Mouse (Mus musculus): ENCODE results near the gene Mvd.
A peak's percentile ranks its signal among the peaks of the same experiment; 100 is the strongest.

The Mvd gene

DNA sequence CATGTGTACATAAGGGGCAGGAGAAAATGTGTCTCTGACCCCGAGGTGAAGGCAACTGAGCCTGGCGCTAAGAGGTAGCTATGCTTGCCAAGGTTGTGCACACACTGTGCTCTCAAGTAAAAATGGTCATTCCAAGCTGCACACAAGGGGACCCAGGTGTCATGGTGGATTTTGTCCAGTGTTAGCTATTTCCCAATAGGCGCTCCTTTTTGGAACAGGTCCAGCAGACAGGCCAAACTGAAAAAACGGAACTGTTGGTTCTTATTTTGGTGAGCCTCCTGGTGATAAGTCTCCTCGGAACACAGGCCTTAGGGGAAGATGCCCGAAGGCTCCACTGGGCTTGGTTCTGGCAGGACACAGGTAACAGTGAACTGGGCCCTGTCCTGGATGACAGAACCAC lies 11.2 kb upstream of the Mvd start:
- DNase-seq: no peak

DNA sequence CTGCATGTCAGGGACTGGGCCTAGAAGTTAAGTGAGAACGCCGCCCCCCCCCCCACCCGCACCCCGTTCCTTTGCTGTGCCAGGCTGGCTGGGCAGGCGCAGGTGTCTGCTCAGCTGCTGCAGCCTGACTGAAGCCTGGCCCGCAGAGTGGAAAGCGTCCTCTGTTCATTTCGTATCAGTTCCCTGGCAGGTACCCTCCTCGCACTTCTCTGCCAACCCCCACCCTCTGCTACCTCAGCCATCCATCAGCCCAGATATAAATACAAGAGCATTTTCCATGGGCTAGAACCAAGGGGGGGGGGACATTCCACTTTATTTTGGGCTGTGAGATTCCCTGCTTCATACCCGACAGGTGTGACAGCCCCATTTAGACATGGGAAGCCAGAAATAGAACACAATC lies 8.9 kb upstream of the Mvd start:
- no peak for DNase-seq

DNA sequence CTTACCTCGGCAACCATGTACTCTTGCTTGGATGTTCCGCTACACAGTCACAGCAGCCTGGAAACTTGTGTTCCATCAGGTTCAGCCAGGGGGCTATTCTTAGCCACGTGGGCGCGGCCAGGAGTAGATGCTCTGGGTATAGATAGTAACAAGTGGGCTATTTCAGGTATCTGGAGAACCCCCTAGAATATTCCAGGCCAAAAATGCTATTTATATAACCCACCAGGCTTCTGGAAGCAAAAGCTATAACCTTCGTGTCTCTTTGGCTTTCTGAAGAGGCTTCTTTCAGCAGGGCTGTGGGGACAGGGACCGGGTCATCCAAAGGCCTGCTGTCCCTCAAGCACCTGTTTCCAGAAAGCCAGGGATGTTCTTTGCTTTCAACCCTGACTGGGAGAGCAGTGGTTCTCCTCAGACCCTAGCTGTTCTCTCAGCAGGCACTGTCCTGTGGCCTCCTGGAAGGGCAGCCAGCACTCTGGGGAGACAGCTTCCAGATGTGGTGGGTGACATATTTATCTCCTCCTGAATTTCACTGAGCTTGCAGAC lies 8.0 kb upstream of the Mvd start:
- no peak for DNase-seq

DNA sequence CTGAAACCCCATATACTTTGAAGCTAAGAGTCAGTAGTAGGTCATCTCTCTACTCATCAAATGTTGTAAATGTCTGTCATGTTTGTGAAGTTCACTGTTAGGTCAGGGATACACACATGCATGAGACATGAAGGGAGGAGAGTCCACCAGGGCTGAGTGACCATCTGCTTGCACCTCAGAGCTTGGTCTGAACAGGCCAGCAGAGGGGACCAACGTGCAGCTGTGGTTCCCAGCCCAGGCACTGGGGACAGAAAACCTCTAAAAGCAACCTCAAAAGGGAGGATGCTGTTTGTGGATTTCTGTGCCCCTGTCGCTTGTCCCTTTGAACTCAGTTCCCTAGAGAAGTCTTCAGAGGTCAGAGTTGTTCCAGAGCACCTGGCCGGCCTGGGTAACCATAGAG lies 2.0 kb upstream of the Mvd start:
- no peak for DNase-seq

DNA sequence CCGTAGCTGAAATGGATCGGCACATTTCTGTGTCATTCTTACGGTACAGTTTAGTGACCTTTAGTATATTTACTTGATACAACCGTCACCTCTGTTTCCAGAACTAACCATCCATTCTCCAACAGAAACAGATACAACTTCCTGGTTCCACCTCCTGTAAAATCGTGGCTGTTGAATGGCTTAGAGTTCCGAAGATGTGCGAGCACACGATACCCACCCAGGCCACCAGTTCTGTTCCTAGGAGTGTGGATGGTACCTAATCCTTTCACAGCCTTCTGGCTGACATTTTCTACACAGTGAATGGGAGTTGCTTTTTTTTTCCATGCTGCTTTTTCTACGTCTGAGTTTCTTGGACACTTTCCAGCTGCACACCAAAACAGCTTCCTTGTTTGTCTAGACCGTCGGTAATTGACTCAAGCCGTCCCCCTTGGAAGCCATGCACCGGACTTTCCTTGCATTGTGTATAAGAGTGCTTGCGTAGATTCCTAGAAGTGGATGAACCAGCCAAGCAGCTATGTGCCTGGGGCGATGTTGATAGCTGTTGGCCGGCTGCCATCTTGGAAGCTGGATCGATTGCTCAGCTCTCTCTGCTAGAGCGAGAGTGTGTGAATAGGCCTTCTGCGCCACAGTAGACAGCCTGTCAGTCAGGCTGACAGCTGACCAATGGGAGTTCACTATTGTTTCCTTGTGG lies 981 bp upstream of the Mvd start:
- peak; percentile 59 for DNase-seq

DNA sequence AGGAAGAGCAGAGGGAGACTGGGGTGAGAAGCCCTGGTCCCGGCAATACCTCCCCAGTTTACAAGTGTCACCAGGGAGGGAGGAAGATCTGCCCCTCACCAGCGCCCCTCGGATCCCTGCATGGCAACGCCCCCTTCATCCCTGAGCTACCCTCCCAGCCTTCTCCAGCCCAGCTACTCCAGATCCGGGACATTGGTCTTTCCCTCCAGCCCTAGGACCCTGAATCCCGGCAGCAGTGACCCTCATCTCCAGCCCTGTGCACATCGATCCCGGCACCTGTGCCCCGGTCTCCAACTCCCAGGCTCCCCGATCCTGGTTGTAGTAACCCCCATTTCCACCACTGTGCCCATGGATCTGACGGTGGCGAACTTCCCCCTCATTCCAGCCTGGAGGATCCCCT lies 441 bp downstream of the Mvd start:
- peak; percentile 30 for DNase-seq

DNA sequence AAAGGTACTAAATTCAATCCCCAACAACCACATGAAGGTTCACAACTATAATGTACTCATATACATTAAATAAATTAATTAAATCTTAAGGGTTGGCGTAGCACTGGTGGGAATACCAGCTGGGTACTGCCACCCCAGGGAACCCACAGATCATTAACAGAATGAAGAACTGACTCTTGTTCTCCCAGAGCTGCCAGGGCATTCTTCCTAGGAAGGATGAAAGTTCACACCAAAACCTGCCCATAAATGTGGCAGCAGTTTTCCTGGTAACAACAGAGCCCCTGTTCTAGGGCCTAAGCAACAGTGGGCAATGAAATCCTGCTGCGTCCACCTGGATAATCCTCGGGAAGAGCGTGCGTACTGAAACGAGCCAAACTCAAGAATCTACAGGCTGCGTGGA lies 866 bp downstream of the Mvd start:
- no peak for DNase-seq

DNA sequence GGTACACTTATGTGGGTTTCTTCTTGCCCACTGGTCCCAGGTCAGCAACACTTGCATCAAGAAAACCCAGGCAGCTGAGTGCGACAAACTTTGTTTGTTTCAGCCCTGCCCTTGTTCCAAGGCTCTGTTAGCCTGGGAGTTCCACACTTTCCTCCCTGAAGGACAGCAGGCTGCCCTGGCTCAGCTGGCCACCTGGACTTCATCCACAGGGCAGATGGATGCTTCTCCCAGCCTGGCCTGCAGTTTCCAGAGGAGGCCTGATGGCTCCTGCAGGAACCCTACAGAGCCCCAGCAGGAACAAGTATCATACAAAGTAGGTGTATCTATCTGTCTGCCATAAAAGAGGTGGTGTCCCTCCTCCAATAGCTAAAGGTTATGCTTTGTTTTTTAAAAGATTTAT lies 1.9 kb downstream of the Mvd start:
- DNase-seq: no peak

DNA sequence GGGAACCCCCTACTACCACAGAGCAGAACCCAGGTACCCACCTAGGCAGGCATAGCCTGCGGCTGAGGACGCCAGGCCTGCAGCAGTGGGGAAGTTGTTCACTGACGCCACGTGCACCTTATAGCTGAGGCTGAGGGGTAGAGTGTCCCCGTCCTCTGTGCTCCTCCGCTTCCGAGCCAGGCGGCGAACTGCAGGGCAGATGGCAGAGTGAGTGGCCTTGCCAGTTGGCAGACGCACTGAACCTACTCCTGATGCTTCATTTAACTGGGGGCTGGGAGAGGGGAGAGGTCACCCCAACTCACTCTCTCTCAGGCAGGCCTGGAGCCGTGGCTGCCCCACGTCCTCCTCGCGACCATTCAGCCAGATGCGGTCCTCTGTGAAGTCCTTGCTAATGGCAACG lies 3.9 kb downstream of the Mvd start:
- DNase-seq: no peak

DNA sequence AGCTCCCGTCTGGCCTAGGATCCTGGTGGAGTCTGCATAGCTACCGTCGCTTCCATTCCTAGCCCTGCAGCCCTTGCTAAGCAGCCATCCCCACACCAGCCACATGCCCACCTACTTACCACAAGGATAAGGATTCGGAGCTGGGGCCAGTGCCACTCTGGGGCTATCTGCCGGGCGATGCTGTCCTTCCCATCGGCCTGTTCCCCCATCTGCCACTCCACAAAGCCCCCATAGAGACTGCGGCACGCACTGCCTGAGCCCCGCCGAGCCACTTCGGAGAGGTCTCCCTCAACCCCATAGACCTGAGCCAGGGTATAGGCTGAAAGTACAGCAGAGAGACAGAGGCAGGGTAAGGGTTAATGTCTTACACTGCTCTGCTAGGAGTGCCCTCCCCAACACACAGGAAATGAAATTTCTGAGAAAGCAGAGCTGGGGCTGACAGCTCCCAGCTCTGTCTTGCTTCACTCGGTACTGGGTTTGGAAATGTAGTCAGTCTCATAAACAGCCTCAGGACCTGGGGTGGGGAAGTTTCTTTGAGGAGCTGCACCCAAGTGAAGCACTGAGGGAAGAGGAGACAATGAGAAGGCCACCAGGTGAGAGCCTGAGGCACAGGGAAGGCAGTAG lies 5.4 kb downstream of the Mvd start:
- DNase-seq: no peak

DNA sequence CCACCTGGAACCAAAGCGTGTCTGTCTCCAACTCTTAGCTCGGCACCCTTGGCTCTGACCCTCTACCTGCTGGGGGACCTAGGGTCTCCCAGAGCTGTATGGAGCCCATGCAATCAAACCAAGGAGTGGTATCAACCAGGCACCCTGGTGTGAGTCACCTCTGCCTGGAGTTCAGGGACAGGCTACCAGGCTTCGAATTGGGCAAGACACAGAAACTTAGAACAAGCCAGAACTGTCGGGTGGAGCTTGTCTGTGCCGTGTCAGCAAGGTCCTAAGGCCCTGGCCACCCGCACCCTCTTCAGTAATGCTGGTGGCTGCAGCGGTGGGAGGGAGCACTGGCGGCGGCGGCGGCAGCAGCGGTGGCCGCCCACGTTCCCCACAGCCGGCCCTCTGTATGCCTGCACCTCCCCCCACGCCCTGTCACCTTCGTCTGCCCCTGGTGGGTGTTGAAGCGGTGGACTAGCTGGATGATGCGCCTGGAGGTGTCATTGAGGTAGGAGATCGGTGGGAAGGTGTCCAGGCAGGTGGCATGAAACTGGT lies 6.6 kb downstream of the Mvd start:
- DNase-seq: no peak

DNA sequence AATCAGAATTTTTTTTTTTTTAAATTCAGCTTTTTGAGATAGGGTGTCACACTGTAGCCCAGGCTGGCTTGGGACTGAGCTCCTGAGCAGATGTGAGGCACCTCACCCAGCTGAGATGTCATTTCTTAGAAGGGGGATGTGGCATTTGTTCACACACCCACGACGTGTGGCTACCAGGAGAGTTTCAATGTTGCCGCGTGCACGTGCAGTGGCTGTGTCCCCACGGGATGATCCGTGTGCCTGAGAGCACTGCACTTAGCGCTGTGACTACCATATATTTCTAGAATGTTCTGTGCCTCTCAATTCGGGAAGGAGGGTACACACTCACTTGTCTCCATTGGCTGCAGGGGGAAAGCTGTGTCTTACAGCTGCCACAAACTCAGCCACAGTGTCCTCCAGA lies 7.1 kb downstream of the Mvd start:
- DNase-seq: no peak

DNA sequence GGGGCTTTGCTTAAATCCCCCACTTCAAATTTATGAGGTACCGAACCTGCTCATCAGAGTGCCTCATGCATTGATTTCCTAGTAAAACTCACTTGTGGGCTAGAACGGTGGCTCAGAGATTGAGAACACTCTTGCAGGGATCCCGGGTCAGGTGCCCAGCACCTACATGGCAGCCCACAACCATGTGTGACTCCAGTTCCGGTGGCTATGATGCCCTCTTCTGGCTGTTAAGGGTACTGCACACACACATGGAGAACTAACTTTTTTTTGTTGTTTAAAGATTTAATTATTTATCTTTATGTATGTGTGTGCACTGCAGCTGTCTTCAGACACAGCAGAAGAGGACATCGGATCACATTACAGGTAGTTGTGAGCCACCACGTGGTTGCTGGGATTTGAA lies 7.8 kb downstream of the Mvd start:
- DNase-seq: no peak

DNA sequence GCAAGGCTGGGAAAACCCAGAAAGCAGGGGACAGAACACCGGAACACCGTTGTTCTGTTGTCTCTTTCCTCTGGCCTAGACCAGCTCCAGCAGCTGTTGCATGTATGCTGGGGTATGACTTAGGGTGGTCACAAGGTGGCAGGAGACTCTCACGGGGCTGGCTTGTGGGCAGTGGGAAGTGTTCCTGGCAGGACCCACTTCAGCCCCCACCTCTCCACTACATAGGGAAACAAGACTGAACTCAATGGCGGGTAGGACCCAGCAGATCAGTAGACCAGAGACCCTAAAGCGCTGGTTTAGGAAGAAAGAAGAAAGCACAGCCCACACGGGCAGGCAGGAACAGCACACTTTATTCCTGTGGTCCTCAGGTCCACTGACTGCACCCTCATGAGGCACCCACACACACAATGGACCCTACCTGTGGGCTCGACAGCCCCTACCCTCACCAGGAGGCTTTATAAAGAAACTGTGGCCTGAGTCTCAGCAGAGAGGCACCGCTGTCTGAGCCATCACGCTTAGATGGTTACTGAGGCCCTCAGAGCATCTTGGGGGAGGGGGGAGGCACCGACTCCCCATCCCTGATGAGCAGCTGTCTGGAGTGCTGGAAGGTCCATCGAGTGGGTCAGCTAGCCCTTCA lies 9.8 kb downstream of the Mvd start:
- DNase-seq: no peak

DNA sequence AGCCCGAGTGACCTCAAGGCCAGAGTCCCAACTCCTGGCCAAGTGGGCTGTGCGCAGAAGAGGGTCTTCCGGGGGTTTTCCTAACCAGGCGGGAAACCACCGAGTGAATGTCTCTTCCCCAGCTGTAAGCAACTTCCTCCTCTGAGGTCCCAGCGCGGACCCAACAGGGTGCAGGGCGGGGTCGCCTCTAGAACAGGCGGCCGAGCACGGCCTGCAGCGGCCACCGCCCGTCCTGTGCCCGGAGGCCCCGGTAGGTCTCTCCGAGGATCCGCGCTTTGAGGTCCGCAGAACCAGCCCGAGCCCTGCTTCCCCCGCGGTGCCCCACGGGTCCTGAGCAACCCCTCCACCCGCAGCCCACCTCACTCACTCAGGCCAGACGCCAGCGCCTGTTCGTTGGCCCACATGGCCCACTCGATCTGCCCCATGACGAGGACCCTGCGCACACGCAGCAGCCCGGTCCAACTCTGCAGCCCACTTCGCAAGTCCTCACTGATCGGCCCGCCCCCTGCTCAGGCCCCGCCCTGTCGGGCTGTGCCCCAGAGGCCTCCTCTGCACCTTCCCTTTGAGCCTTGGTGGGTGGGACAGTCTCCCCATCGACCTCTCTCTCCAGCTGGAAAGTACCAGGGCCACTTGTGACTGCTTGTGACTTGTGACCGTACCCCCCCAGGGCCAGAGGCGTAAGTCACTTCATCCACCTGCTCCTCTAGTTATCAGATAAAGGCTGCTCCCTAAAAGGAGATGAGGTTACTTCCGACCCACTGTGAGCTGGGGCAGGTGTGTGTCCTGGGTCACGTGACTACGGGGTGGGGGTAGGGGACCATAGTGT lies 10.6 kb downstream of the Mvd start, which contains the start of gene Cyba:
Cyba (minus strand) TSS at position 488 of the 826 bp plus-strand sequence.
- DNase-seq: peak; percentile 90

DNA sequence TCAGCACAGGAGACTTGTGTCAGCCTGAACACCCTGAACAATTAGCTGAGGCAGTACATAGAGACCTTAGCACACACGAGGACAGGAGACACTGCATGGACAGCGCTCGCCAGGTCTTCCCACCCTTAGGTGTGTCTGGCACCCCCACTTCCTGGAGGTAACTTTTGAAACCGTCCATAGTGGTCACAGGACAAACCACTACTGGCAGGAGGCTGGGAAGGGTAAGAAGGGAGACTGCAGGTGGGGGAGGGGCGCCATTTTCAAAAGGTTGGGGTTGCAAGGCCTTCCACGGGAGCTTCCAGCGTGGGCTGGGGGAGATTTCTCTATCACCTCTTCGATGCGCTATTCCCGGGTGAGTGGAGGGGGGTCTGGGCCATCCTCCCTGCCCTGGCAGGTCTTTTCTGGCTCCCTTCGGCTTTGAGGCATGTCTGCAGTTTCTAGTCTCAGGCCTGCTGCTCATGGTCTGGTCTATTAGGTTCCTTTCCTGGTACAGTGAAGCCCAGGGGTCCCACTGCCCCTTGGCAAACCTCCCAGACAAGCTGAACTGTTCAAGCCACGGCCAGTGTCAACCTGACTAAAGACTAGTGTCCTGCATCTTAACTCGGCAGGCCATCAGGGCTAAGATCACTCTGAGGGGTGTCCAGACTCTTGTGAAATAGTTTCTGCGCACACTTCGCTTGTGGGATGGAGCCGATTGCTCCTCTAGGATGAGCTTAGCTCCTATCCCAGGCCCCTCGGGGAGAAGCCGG lies 11.4 kb downstream of the Mvd start:
- DNase-seq: peak; percentile 70

DNA sequence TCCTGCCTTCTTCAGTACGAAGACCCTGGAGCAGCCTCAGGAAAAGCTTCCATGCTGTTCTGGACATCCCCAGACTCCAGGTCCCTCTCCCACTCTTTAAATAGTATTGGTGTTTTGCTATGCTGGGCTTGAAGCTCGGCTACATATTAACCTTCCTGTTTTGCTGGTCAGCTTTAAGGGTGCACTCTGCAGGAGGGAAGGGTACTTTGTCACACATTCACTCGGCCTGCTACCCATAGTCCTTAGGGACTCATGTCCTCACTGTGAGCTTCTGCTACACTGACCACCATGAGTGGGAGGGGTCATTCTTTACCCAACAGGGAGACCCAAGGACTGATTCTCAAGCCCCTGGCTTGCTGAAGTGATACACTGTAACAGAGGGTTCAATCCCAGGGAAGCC lies 12.6 kb downstream of the Mvd start:
- no peak for DNase-seq

DNA sequence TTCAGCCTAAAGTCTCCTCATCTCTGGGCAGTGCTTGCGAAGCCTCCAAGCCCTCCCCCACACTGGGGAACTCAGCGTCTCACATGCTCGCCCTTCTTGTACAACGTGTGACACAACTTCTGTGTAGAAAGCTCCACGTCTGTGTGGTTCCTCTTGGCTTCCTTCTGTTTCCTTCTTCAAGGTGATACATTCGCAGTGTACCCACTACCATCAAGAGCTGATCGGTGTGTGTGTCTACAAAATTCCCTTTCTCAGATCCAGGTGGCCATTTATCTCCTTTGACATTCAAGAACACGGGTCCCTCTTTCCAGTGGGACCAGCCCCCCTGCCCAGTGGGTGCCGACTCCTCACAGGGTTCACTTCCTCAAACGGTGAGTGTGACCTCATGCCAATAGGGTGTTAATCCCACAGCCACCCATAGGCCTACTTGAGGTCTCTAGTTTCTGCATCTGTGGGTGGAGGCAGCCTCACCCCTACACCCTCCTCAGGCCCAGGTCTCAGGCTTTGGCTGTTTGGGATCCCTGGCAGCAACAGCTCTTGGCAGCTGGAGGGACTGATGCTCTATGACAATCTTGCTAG lies 13.1 kb downstream of the Mvd start:
- no peak for DNase-seq

DNA sequence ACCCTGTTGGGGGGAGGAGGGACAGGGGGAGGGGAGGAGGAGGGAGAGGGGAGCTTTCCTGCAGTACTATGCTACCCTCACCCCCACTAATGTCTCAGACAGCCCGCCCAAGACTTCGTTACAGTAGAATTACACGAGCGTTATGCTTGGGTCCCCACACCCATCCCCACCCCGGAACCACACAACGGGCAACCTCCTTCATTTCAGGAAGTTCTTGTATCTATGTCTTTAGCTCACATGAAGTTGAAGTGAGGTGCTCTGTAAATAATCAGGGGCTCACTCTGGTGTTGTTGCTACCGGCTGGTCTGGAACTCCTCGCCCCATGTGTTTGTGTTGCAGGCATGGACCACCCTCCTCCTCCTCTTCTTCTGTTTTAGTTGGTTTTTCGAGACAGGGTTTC lies 15.1 kb downstream of the Mvd start:
- no peak for DNase-seq

DNA sequence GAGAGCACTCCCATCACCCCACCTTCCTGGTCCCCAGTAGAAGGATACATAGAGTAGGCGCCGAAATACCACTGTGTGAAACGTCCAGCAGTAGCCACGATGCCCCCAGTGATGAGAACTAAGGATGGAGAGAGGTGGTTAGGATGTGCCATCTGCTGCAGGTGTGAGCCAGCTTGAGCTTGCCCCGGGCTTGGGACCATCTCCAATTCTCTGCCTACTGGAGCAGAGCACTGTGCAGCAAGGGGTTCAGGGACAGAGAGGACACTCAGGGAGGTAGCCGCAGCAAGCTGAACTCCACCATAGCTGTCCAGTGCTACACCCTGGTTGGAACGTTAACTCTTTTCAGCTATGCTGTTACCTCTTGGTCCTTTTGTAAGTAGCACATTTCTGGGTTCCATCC lies 15.6 kb downstream of the Mvd start:
- DNase-seq: no peak

DNA sequence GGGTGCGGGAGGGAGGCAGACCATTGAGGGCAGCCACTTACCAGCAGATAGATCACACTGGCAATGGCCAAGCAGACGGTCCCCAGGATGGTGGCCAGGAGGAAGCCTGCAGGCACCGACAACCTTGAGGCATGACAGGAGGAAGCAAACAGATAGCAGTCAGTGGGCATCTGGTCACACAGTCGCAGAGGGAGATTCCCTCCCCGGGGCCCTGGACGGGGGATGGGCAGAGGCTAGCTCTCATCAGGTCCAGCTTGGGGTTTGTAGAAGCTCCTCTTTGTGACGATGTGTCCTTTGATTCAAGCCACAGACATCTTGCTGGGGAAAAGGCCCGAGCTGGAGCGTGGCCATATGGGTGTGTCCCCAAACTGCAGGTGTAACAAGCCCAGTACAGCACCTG lies 17.1 kb downstream of the Mvd start:
- DNase-seq: no peak

DNA sequence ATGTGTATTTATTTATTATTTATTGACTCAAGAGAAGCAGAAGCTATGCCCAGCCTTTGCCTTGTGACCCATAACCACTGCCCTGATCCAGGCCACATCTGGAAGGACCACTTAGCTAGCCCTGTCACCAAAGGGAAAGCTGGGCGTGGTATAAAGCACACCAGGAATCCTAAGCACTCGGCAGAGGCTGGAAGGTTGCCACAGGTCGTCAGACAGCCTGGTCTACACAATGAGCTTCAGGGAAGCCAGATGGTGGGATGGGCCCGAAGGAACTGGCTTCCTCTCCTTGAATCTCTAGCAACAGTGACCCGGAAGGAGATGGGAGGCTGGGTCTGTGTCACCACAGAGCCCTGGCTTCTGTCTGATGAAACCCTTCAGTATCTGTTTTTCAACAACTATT lies 19.6 kb downstream of the Mvd start:
- no peak for DNase-seq

Measured in thymus, postnatal 4 days (tissue).